Mouse (Mus musculus) adrenal gland, postnatal 0 days (tissue): Measurements from ENCODE around the gene Platr17. TPM values are rescaled to one million over a fixed set of nuclear protein-coding genes. Genes with fewer than 3 reads are reported as not detected.

ENCODE experiments used
- microRNA-seq: library from miRNA; unstranded; fragments of <30 nt; microRNA quantifications from one replicate; pipeline ENCODE4, GENCODE M21; 2016; ENCODE audit warnings: borderline replicate concordance; ENCODE audit not compliant: insufficient number of aligned reads
- polyA plus RNA-seq: library from polyadenylated mRNA; unstranded; fragments of >200 nt; fragmentation: Nextera tagmentation; extraction: Ambion mirVana; gene quantifications from 2 replicates; pipeline ENCODE4 v1.2.1, GENCODE M21; 2015

The Platr17 gene
- polyA plus RNA-seq, result 0.27 TPM in 1 of 2 replicates, not detected in the other

GRCm38 (mm10) chr17:33904835-33905234 lies at the start of gene Platr17:
Gene Platr17, plus strand, starts transcription at chr17:33905135.

DNA sequence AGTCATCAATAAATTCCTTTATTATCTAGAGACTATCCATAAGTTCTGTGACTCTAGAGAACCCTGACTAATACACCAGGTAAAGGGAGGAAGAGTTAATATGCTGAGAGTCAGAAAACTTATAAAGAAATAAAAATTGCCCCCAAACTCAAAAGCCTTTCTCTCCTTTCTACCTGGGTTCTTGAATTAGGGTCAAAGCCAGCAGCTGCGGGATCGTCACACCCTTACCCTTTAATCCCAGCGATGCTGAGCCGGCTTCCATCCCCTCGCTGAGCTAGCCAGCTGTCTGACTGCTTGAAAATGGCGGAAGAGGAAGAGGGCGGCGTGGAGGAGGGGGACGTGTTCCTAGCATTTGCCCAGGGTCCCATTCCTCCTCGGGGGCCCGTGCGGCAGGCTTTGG lies 31.4 kb upstream of the Platr17 start, which contains the start of gene Gm7029:
TSS of gene Gm7029 (plus strand) at position 301 of the 400 bp plus-strand sequence.

DNA sequence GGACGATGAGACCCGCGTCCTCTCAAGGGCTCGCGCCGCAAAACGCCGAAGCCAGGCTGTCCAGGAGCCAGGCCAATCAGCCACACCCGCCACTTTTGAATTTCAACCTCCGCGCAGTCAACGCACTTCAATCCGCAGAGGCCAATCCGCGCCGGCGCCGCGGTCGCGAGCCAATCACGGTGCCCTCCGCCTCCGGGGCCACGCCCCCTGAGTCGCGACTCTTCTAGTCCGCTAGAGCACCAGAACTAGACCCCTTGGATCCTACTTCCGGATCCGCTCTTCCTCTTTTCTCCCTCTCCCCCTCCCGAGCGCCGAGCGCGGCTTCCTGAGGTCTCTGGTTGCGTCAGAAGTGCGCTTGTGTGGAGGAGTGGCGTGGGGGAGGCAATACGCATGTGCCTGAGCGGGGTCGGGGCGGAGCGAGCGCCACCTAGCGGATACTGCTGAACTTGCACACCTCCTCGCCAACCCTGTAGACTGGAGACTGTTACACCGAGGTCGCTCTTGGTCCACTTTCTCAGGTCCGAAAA lies 14.3 kb upstream of the Platr17 start, which contains the start of gene Kifc1:
TSS of gene Kifc1 (minus strand) at position 129 of the 527 bp plus-strand sequence.

GRCm38 (mm10) chr17:33909077-33909868 lies 4.3 kb downstream of the Platr17 start, which contains the start of gene Daxx:
Gene Daxx, plus strand, starts transcription at chr17:33909414.

GRCm38 (mm10) chr17:33915671-33916250 lies 10.8 kb downstream of the Platr17 start, which contains the start of the genes Tapbp and Zbtb22:
Gene Tapbp, plus strand, starts transcription at chr17:33915899.
Gene Zbtb22, plus strand, starts transcription at chr17:33915904.

DNA sequence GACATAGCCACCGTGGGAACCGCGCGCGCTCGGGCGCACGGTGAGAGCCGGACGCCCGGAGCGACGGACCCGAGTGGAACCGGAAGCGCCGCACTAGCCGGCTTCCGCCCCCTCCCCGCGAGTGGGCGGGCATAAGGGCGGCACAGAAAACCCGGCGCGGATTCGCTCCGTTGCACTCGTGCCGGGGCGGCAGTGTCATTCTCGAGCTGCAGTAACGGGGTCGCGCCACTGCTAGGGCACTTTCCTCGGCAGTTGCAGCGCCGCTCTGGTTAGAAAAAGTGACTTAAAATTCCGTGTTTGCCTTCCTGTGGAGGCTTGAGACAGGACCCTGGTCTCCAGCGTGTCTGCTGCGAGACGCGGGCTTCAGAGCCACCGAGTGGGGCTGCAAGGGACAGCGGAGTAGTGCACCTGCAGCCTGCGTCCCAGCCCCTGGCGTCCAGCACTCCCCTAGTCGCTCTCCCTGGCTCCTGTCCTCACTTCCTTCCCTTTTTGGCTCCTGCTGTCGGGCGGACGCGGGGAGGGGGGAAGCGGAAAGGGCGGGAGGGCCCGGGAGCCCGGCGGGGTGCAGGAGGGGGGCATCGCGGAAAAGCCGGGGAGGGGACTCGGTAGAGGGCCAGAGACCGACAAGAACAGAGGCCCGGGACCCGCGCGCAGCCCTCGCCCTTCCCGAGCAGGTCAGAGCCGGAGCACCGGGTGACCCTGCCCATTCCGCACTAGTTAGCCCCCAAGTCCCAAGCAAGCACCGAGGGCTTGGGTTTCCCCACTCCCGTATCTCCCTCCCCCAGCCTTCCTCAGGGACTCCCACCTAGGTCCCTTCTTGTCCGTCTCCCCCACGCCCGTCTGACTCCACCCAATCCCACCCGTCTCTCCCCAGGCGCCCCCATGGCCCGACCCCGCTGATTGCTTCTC lies 24.7 kb downstream of the Platr17 start, which contains the start of gene Rgl2:
TSS of gene Rgl2 (plus strand) at position 173 of the 909 bp plus-strand sequence.

GRCm38 (mm10) chr17:33940206-33940805 lies 35.4 kb downstream of the Platr17 start, which contains the start of the genes Pfdn6 and Wdr46:
Gene Pfdn6, minus strand, starts transcription at chr17:33940343.
Gene Wdr46, plus strand, starts transcription at chr17:33940660.

GRCm38 (mm10) chr17:33951021-33951946 lies 46.3 kb downstream of the Platr17 start, which contains the start of gene B3galt4:
Gene B3galt4, minus strand, starts transcription at chr17:33951488.

DNA sequence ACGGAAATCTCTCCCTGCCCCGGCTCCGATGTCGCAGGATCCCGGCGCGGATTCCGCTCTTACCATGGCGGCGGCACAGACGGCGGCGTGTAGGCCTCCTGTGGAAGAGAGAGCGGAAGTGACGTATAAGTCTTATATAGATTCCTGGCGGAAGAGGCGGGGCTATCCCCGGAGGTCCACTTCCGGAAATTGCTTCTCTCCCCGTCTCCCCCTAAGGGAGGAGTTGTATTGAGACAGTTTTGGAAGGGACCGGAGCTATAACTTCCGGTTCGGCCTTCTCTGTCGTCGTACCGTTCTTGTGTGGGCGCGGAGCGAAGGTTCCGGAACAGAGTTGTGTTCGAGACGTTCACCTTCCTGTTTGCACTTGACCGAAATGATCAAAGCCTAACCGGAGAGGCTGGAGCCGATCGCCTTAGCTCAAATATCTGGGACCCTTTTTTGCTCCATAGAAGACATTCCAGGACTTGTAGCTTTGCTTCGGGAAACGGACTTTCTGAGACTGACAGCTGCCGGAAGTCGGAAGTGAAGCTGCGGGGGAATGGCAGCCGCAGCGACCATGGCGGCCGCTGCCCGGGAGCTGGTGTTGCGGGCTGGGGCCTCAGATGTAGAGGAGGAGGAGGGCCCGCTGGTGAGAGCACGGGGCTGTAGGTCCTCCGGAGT lies 50.8 kb downstream of the Platr17 start, which contains the start of the genes Vps52 and Rps18:
TSS of gene Vps52 (plus strand) at position 258 of the 660 bp plus-strand sequence.
TSS of gene Rps18 (minus strand) at position 447 of the 660 bp plus-strand sequence.

Small RNA genes within 50 kb of the gene (microRNA-seq; reads per million reads assigned to microRNA genes)
- gene Gm27740, result not detected

Other genes starting within 250 kb of the Platr17 start
- gene Hnrnpm, start 218.3 kb upstream of the Platr17 start, polyA plus RNA-seq, result 123 and 153 TPM in 2 replicates
- 84.2 and 105 TPM in 2 replicates for gene March2, start 186.5 kb upstream of the Platr17 start, polyA plus RNA-seq
- gene Rab11b, start 144.6 kb upstream of the Platr17 start, polyA plus RNA-seq, result 248 and 296 TPM in 2 replicates
- gene Angptl4, start 123.3 kb upstream of the Platr17 start, polyA plus RNA-seq, result 84.8 and 87.3 TPM in 2 replicates
- gene Kank3, start 94.6 kb upstream of the Platr17 start, polyA plus RNA-seq, result 50.5 and 107 TPM in 2 replicates
- gene Rps28, start 80.6 kb upstream of the Platr17 start, polyA plus RNA-seq, result 1,247 and 1,332 TPM in 2 replicates
- 987 and 1,283 TPM in 2 replicates for gene Ndufa7, start 80.6 kb upstream of the Platr17 start, polyA plus RNA-seq
- gene Cd320, start 62.0 kb upstream of the Platr17 start, polyA plus RNA-seq, result 89.3 and 138 TPM in 2 replicates
- not detected in 2 replicates for gene Gm7029, start 31.3 kb upstream of the Platr17 start, polyA plus RNA-seq
- 2.3 and 3.1 TPM in 2 replicates for gene Kifc1, start 14.5 kb upstream of the Platr17 start, polyA plus RNA-seq
- 23.8 and 32.1 TPM in 2 replicates for gene Daxx, start 4.3 kb downstream of the Platr17 start, polyA plus RNA-seq
- gene Tapbp, start 10.8 kb downstream of the Platr17 start, polyA plus RNA-seq, result 72.5 and 91.8 TPM in 2 replicates
- 14.6 and 16.5 TPM in 2 replicates for gene Zbtb22, start 10.8 kb downstream of the Platr17 start, polyA plus RNA-seq
- 20.0 and 32.4 TPM in 2 replicates for gene Rgl2, start 24.4 kb downstream of the Platr17 start, polyA plus RNA-seq
- 108 and 142 TPM in 2 replicates for gene Pfdn6, start 35.2 kb downstream of the Platr17 start, polyA plus RNA-seq
- 17.5 and 21.3 TPM in 2 replicates for gene Wdr46, start 35.5 kb downstream of the Platr17 start, polyA plus RNA-seq
- gene B3galt4, start 46.4 kb downstream of the Platr17 start, polyA plus RNA-seq, result 7.6 and 8.1 TPM in 2 replicates
- 28.4 and 40.1 TPM in 2 replicates for gene Vps52, start 50.7 kb downstream of the Platr17 start, polyA plus RNA-seq
- 2,003 and 3,084 TPM in 2 replicates for gene Rps18, start 50.9 kb downstream of the Platr17 start, polyA plus RNA-seq
- 146 and 274 TPM in 2 replicates for gene H2-K1, start 95.2 kb downstream of the Platr17 start, polyA plus RNA-seq
- gene Ring1, start 119.5 kb downstream of the Platr17 start, polyA plus RNA-seq, result 22.3 and 29.6 TPM in 2 replicates
- 105 and 163 TPM in 2 replicates for gene H2-Ke6, start 122.9 kb downstream of the Platr17 start, polyA plus RNA-seq
- gene Slc39a7, start 126.5 kb downstream of the Platr17 start, polyA plus RNA-seq, result 99.2 and 160 TPM in 2 replicates
- gene Rxrb, start 126.7 kb downstream of the Platr17 start, polyA plus RNA-seq, result 33.2 and 38.4 TPM in 2 replicates
- 0.25 and 0.80 TPM in 2 replicates for gene Col11a2, start 134.3 kb downstream of the Platr17 start, polyA plus RNA-seq
- gene H2-Oa, start 187.2 kb downstream of the Platr17 start, polyA plus RNA-seq, result 0.25 TPM in 1 of 2 replicates, not detected in the other
- 10.2 and 13.7 TPM in 2 replicates for gene H2-DMa, start 214.4 kb downstream of the Platr17 start, polyA plus RNA-seq
- gene Brd2, start 217.5 kb downstream of the Platr17 start, polyA plus RNA-seq, result 69.4 and 71.0 TPM in 2 replicates
- 0.44 and 0.97 TPM in 2 replicates for gene H2-DMb2, start 238.2 kb downstream of the Platr17 start, polyA plus RNA-seq
- gene H2-DMb1, start 247.9 kb downstream of the Platr17 start, polyA plus RNA-seq, result 1.9 and 2.3 TPM in 2 replicates